Mouse (Mus musculus) heart, embryonic 11.5 days (tissue): ENCODE results near the gene Hoxa6. TPM values are rescaled to one million over a fixed set of nuclear protein-coding genes. Genes with fewer than 3 reads are reported as not detected.

ENCODE experiments used
- ATAC-seq: fragments of 200-750 bp; cut with Nextera tagmentation; replicated peaks from 2 replicates; pipeline ENCODE4 v1.8.0; 2017; ENCODE audit warnings: moderate library complexity; ENCODE audit not compliant: insufficient number of reproducible peaks, low FRiP score, low TSS enrichment
- H3K27ac ChIP-seq: fragments of 300-500 bp; sonication (generic); 2 replicates; pipeline ENCODE4 v1.5.1; 2014; ENCODE audit warnings: mild to moderate bottlenecking, low read depth, low read length
- H3K27me3 ChIP-seq: fragments of 300-500 bp; sonication (generic); 2 replicates; pipeline ENCODE4 v1.6.1; 2014; ENCODE audit warnings: mild to moderate bottlenecking, low read length, mixed read lengths; ENCODE audit not compliant: control insufficient read depth, insufficient read depth
- H3K36me3 ChIP-seq: fragments of 300-500 bp; sonication (generic); 2 replicates; pipeline ENCODE4 v1.6.1; 2014; ENCODE audit warnings: mild to moderate bottlenecking, low read length, moderate library complexity, mixed read lengths; ENCODE audit not compliant: control insufficient read depth, insufficient read depth
- H3K4me1 ChIP-seq: fragments of 300-500 bp; sonication (generic); 2 replicates; pipeline ENCODE4 v1.6.1; 2014; ENCODE audit warnings: low read length; ENCODE audit not compliant: control insufficient read depth, insufficient read depth
- H3K4me2 ChIP-seq: fragments of 300-500 bp; sonication (generic); 2 replicates; pipeline ENCODE4 v1.6.1; 2014; ENCODE audit warnings: mild to moderate bottlenecking, moderate library complexity
- H3K4me3 ChIP-seq: fragments of 300-500 bp; sonication (generic); 2 replicates; pipeline ENCODE4 v1.5.1; 2014; ENCODE audit warnings: low read depth, low read length
- H3K9ac ChIP-seq: fragments of 300-500 bp; sonication (generic); 2 replicates; pipeline ENCODE4 v1.6.1; 2014; ENCODE audit warnings: mild to moderate bottlenecking, low read depth, low read length, moderate library complexity
- H3K9me3 ChIP-seq: fragments of 300-500 bp; sonication (generic); replicated peaks from 2 replicates; pipeline ENCODE4 v1.6.1; 2016; ENCODE audit warnings: low read length; ENCODE audit not compliant: control insufficient read depth
- WGBS: fragments of 180-500 bp; shearing (Covaris S2); extraction: QIAGEN DNeasy Blood & Tissue Kit; methylation state at CpG from one replicate; pipeline ENCODE4 v1.1.7; 2014; ENCODE audit not compliant: insufficient replicate concordance; 5-methylcytosine and 5-hydroxymethylcytosine counted together
- polyA plus RNA-seq: library from polyadenylated mRNA; unstranded; fragments of >200 nt; fragmentation: Nextera tagmentation; extraction: Ambion mirVana; gene quantifications from 2 replicates; pipeline ENCODE4 v1.2.1, GENCODE M21; 2014

The Hoxa6 gene
- polyA plus RNA-seq, 1 experiment from 2014 or later = not detected

- no peak within 1 kb of the TSS for H3K4me2 ChIP-seq
- ATAC-seq = peak; percentile 26; the same call in 1 of the 2 replicates
- 1% methylated on average over 26 of the region's 36 CpGs for WGBS
- no peaks in the 10 kb centered on the region for H3K9me3 ChIP-seq
- no peak within 1 kb of the TSS for H3K9ac ChIP-seq
- no peak within 1 kb of the TSS for H3K27ac ChIP-seq
- H3K4me1 ChIP-seq = peaks cover 7% of the 10 kb centered on the region; the same call in 1 of the 2 replicates
- no peaks in the 10 kb centered on the region for H3K36me3 ChIP-seq
- H3K4me3 ChIP-seq = no peak within 1 kb of the TSS
- peaks cover 95% of the 10 kb centered on the region for H3K27me3 ChIP-seq
These were observed 22.1 kb upstream of the Hoxa6 start, which contains the start of gene Hoxa9 for GRCm38 (mm10) chr6:52230516-52231165. Gene Hoxa9, minus strand, starts transcription at chr6:52231089.

DNA sequence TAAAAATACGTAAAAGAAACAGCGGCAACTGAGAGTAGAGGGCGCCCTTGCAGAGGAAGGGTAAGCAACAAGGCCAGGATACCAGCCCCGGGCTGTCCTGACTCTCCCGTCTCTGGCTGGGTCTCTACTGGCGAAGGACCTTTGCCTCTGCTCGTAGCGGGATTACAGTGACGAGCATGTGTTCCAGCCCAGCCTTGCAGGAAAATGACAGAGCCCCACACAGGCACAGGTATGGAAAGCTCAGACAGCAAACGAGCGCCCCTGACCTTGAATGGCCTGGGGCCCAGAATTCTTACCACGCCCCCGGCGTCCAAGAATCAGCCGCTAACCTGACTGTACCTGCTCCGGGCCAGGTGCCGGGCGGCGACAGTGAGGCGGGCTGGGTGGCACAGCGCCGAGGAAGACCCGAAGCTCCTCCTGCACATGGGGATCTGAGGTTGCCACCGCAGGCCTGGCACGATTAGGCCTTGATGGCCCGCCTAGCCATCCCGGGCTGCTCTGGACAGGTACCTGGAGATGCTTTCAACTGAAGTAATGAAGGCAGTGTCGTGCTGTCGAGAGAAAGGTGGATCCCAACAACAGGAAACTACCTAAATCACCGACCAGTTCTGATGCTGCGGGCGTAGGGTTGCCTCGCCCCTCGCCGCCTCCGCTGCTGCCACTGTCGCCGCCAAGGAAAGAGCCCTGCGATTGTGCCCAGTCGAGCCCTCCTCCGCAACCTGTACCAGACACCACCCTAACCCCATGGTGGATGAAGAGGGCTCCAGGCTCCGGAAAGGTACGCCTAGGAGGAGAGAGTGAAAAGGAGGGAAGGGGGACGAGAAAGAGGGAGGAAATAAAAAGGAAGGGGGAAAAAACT lies 21.3 kb upstream of the Hoxa6 start:
- Histone ChIP-seq H3K27ac (no peak overlapping the region), H3K4me1 (peaks cover 8% of the 10 kb centered on the region; the same call in 1 of the 2 replicates), H3K9me3 (no peaks in the 10 kb centered on the region), H3K9ac (no peak overlapping the region), H3K27me3 (peaks cover 95% of the 10 kb centered on the region), H3K36me3 (no peaks in the 10 kb centered on the region), H3K4me3 (no peak overlapping the region), H3K4me2 (no peak overlapping the region)
- WGBS = 2% methylated on average over 43 of the region's 44 CpGs
- no peak for ATAC-seq

- H3K4me1 ChIP-seq = peaks cover 5% of the 10 kb centered on the region; the same call in 1 of the 2 replicates
- no peak overlapping the region for H3K27ac ChIP-seq
- H3K27me3 ChIP-seq = peaks cover 95% of the 10 kb centered on the region
- no peak overlapping the region for H3K4me2 ChIP-seq
- ATAC-seq = no peak
- H3K9me3 ChIP-seq = no peaks in the 10 kb centered on the region
- H3K36me3 ChIP-seq = no peaks in the 10 kb centered on the region
- no peak overlapping the region for H3K9ac ChIP-seq
- H3K4me3 ChIP-seq = no peak overlapping the region
- under 1% methylated on average over 38 of the region's 38 CpGs for WGBS
These were observed 20.2 kb upstream of the Hoxa6 start for GRCm38 (mm10) chr6:52228475-52229465.

DNA sequence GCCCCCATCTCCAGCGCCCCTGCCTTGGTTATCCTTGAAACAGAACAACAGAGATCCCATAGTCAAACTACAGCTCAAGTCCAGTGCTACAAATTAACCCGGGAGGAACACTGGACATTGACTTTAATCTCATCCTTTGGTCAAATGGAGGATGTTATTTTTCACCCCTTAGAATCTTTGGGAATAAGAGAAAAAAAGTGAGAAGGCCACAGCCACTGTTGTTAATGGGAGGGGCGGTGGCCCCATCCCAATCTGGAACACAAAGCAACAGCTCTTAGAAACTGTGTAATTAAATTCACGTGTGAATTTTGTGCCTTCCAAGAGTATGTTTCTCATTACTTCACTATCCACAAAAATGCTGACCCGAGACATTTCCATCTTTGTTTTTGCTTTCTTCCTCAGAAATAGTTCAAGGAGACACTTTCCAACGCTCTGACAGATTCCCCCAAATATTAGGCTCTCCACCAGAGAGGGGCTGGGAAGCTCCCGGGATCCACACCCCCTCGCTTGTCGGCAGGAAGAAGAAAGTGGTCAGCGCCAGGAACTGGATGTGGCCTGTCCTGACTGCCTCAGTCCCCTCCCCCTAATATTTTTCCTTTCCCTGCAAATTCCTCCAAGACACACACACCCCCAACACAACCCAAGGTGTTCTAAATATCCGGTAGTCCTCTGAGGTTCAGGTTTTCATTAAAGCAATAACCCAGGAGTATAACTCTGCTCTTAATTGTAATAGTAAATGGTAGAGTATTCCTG lies 19.1 kb upstream of the Hoxa6 start:
- Histone ChIP-seq H3K9me3 (no peaks in the 10 kb centered on the region), H3K4me2 (no peak overlapping the region), H3K4me3 (no peak overlapping the region), H3K4me1 (peaks cover 5% of the 10 kb centered on the region; the same call in 1 of the 2 replicates), H3K36me3 (no peaks in the 10 kb centered on the region), H3K27me3 (peaks cover 95% of the 10 kb centered on the region), H3K27ac (no peak overlapping the region), H3K9ac (no peak overlapping the region)
- WGBS = 4% methylated on average over 11 of the region's 11 CpGs
- ATAC-seq = no peak

DNA sequence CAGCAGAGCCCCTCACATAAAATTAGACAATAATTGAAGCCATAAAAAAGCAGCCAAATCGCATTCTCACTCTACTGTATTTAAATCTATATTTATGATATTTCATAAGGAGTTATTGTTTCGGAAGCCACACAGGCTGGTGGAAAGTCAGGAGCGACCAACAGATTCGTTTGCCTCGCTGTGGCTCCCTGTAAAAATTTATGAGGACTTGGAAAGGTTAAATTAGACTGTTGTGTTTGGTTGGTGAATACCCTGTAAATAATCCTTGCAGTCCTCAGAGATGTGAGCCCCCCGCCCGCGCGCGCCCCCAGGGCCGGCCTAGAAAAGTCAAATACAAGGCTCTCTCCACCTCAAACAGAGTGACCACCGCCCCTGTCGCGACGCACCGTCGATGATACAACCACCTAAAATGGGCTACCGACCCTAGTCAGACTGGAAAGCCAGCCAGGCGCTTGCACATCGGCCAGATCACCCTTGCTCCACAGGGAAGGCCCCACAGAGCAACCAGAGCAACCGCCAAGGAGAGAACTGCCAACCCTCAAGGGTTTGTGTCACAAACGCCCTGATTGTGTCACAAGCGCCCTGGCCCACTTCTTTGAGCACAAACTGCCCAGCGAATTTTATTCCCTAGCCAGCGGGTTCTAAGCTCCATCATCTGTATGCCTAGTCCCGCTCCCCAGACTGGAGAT lies 18.2 kb upstream of the Hoxa6 start:
- Histone ChIP-seq H3K36me3 (no peaks in the 10 kb centered on the region), H3K9ac (no peak overlapping the region), H3K9me3 (no peaks in the 10 kb centered on the region), H3K4me1 (peaks cover 5% of the 10 kb centered on the region; the same call in 1 of the 2 replicates), H3K27me3 (peaks cover 95% of the 10 kb centered on the region), H3K4me2 (no peak overlapping the region), H3K27ac (no peak overlapping the region), H3K4me3 (no peak overlapping the region)
- ATAC-seq = no peak
- WGBS = 2% methylated on average over 26 of the region's 26 CpGs

GRCm38 (mm10) chr6:52225612-52226568 lies 17.4 kb upstream of the Hoxa6 start:
- H3K36me3 ChIP-seq = no peaks in the 10 kb centered on the region
- no peak overlapping the region for H3K4me2 ChIP-seq
- H3K4me1 ChIP-seq = peaks cover 5% of the 10 kb centered on the region; the same call in 1 of the 2 replicates
- H3K9me3 ChIP-seq = no peaks in the 10 kb centered on the region
- 4% methylated on average over 69 of the region's 69 CpGs for WGBS
- no peak overlapping the region for H3K27ac ChIP-seq
- H3K4me3 ChIP-seq = no peak overlapping the region
- peaks cover 97% of the 10 kb centered on the region for H3K27me3 ChIP-seq
- no peak for ATAC-seq
- H3K9ac ChIP-seq = no peak overlapping the region
